Mouse (Mus musculus): Measurements from ENCODE around the gene Ascl2.

Gene Ascl2

GRCm38 (mm10) chr7:143002679-143003078 lies 33.6 kb upstream of the Ascl2 start:
- peak in 1 of 2 experiments; percentile 74 for DNase-seq (ENCODE audit: low spot score in 2 of 2)

- peak in 1 of 2 experiments; percentile 18 for DNase-seq (ENCODE audit: low spot score in 2 of 2)
These were observed 28.5 kb upstream of the Ascl2 start for GRCm38 (mm10) chr7:142997403-142998150.

- peak in 1 of 2 experiments; percentile 21 for DNase-seq (ENCODE audit: low spot score in 2 of 2)
These were observed 27.9 kb upstream of the Ascl2 start for GRCm38 (mm10) chr7:142996998-142997397.

GRCm38 (mm10) chr7:142995630-142996338 lies 26.7 kb upstream of the Ascl2 start:
- DNase-seq (ENCODE audit: low spot score in 2 of 2): peak; percentile 16 to 65

GRCm38 (mm10) chr7:142995004-142995403 lies 25.9 kb upstream of the Ascl2 start:
- DNase-seq (ENCODE audit: low spot score in 2 of 2): no peak

GRCm38 (mm10) chr7:142987718-142988117 lies 18.7 kb upstream of the Ascl2 start:
- DNase-seq (ENCODE audit: low spot score in 2 of 2): no peak

- DNase-seq (ENCODE audit: low spot score in 2 of 2): no peak
These were observed 16.1 kb upstream of the Ascl2 start for GRCm38 (mm10) chr7:142985146-142985545.

GRCm38 (mm10) chr7:142981908-142982307 lies 12.8 kb upstream of the Ascl2 start:
- DNase-seq (ENCODE audit: low spot score in 2 of 2): no peak

GRCm38 (mm10) chr7:142967884-142968808 lies 918 bp downstream of the Ascl2 start:
- DNase-seq (ENCODE audit: low spot score in 2 of 2): peak; percentile 14 to 44

- DNase-seq (ENCODE audit: low spot score in 2 of 2): peak in 1 of 2 experiments; percentile 34
These were observed 1.6 kb downstream of the Ascl2 start for GRCm38 (mm10) chr7:142967414-142967883.

GRCm38 (mm10) chr7:142959752-142960151 lies 9.3 kb downstream of the Ascl2 start:
- DNase-seq (ENCODE audit: low spot score in 2 of 2): no peak

GRCm38 (mm10) chr7:142958817-142959216 lies 10.2 kb downstream of the Ascl2 start:
- no peak for DNase-seq (ENCODE audit: low spot score in 2 of 2)

GRCm38 (mm10) chr7:142956018-142956417 lies 13.0 kb downstream of the Ascl2 start:
- no peak for DNase-seq (ENCODE audit: low spot score in 2 of 2)

- no peak for DNase-seq (ENCODE audit: low spot score in 2 of 2)
These were observed 19.5 kb downstream of the Ascl2 start for GRCm38 (mm10) chr7:142949568-142949967.

- DNase-seq (ENCODE audit: low spot score in 2 of 2): no peak
These were observed 31.4 kb downstream of the Ascl2 start for GRCm38 (mm10) chr7:142937631-142938030.

GRCm38 (mm10) chr7:142935708-142936107 lies 33.4 kb downstream of the Ascl2 start:
- DNase-seq (ENCODE audit: low spot score in 2 of 2): no peak

GRCm38 (mm10) chr7:142932469-142932868 lies 36.6 kb downstream of the Ascl2 start:
- no peak for DNase-seq (ENCODE audit: low spot score in 2 of 2)

GRCm38 (mm10) chr7:142931028-142931427 lies 38.0 kb downstream of the Ascl2 start, which contains the start of gene Th:
Th (minus strand) TSS chr7:142931128.
- no peak for DNase-seq (ENCODE audit: low spot score in 2 of 2)

- no peak for DNase-seq (ENCODE audit: low spot score in 2 of 2)
These were observed 39.5 kb downstream of the Ascl2 start for GRCm38 (mm10) chr7:142929516-142929915.

- no peak for DNase-seq (ENCODE audit: low spot score in 2 of 2)
These were observed 41.8 kb downstream of the Ascl2 start for GRCm38 (mm10) chr7:142927293-142927692.
